Mouse (Mus musculus) embryonic facial prominence, embryonic 14.5 days (tissue): ENCODE data around the gene Gps2. TPM values are rescaled to one million over a fixed set of nuclear protein-coding genes. Genes with fewer than 3 reads are reported as not detected.

Source experiments
- ATAC-seq: fragments of 200-750 bp; cut with Nextera tagmentation; 2 replicates; pipeline ENCODE4 v1.8.0; 2017; ENCODE audit warnings: low read depth, moderate number of reproducible peaks, moderate TSS enrichment
- DNase-seq: peaks from one replicate; pipeline ENCODE4 v3.0.0-alpha.2; 2015; ENCODE audit warnings: low spot score
- H3K27ac ChIP-seq: fragments of 300-500 bp; sonication (generic); replicated peaks from 2 replicates; pipeline ENCODE4 v1.5.1; 2014; ENCODE audit warnings: low read depth, mild to moderate bottlenecking, low read length, moderate library complexity
- H3K27me3 ChIP-seq: fragments of 300-500 bp; sonication (generic); replicated peaks from 2 replicates; pipeline ENCODE4 v1.6.1; 2014; ENCODE audit warnings: low read length; ENCODE audit not compliant: control insufficient read depth, insufficient read depth
- H3K36me3 ChIP-seq: fragments of 300-500 bp; sonication (generic); 2 replicates; pipeline ENCODE4 v1.6.1; 2014; ENCODE audit warnings: low read length, mixed read lengths; ENCODE audit not compliant: control insufficient read depth, insufficient read depth
- H3K4me1 ChIP-seq: fragments of 300-500 bp; sonication (generic); 2 replicates; pipeline ENCODE4 v1.6.1; 2014; ENCODE audit warnings: antibody characterized with exemption, low read length; ENCODE audit not compliant: control insufficient read depth, insufficient read depth
- H3K4me2 ChIP-seq: fragments of 300-500 bp; sonication (generic); 2 replicates; pipeline ENCODE4 v1.6.1; 2014; ENCODE audit warnings: low read depth, mild to moderate bottlenecking, low read length, moderate library complexity, mixed read lengths
- H3K4me3 ChIP-seq: fragments of 300-500 bp; sonication (generic); 2 replicates; pipeline ENCODE4 v1.5.1; 2014; ENCODE audit warnings: low read depth, mild to moderate bottlenecking, low read length
- H3K9ac ChIP-seq: fragments of 300-500 bp; sonication (generic); 2 replicates; pipeline ENCODE4 v1.6.1; 2014; ENCODE audit warnings: low read depth, mild to moderate bottlenecking, low read length, moderate library complexity, mixed read lengths
- H3K9me3 ChIP-seq: fragments of 300-500 bp; sonication (generic); 2 replicates; pipeline ENCODE4 v1.6.1; 2016; ENCODE audit warnings: low read length; ENCODE audit not compliant: control insufficient read depth
- WGBS: fragments of 180-500 bp; shearing (Covaris S2); extraction: QIAGEN DNeasy Blood & Tissue Kit; methylation state at CpG from one replicate; pipeline ENCODE4 v1.1.7; 2014; 5-methylcytosine and 5-hydroxymethylcytosine counted together
- polyA plus RNA-seq: library from polyadenylated mRNA; unstranded; fragments of >200 nt; fragmentation: Nextera tagmentation; extraction: Ambion mirVana; gene quantifications from 2 replicates; pipeline ENCODE4 v1.2.1, GENCODE M21; 2014

Gps2 gene
- polyA plus RNA-seq, 1 experiment from 2014 or later = 55.0 TPM

GRCm38 (mm10) chr11:69933066-69933465 is 19.4 kb downstream of the Gps2 start:
- 71% methylated on average over 4 of the region's 4 CpGs for WGBS
- ATAC-seq = no peak
- Histone ChIP-seq H3K27ac (no peak overlapping the region), H3K4me2 (no peak overlapping the region), H3K4me3 (no peak overlapping the region), H3K27me3 (no peaks in the 10 kb centered on the region; the same call in none of the 2 replicates), H3K36me3 (no peaks in the 10 kb centered on the region), H3K4me1 (peaks cover 19% of the 10 kb centered on the region), H3K9ac (no peak overlapping the region), H3K9me3 (no peaks in the 10 kb centered on the region)
- DNase-seq = no peak

- Histone ChIP-seq H3K36me3 (no peaks in the 10 kb centered on the region), H3K9me3 (no peaks in the 10 kb centered on the region), H3K27me3 (no peaks in the 10 kb centered on the region; the same call in none of the 2 replicates), H3K4me1 (peaks cover 19% of the 10 kb centered on the region), H3K4me3 (peak overlapping the region; percentile 14; the same call in 1 of the 2 replicates), H3K27ac (no peak overlapping the region), H3K4me2 (peak overlapping the region; percentile 52), H3K9ac (no peak overlapping the region; the same call in 1 of the 2 replicates)
- ATAC-seq (peak; percentile 72), DNase-seq (peak; percentile 92)
- 1% methylated on average over 18 of the region's 18 CpGs for WGBS
These were observed 20.5 kb downstream of the Gps2 start for GRCm38 (mm10) chr11:69934169-69934568.

GRCm38 (mm10) chr11:69934681-69935080 is 21.0 kb downstream of the Gps2 start:
- Histone ChIP-seq H3K27me3 (no peaks in the 10 kb centered on the region; the same call in none of the 2 replicates), H3K27ac (no peak overlapping the region), H3K4me2 (peak overlapping the region; percentile 100), H3K9ac (no peak overlapping the region), H3K36me3 (no peaks in the 10 kb centered on the region), H3K4me1 (peaks cover 19% of the 10 kb centered on the region), H3K9me3 (no peaks in the 10 kb centered on the region), H3K4me3 (peak overlapping the region; percentile 61; the same call in 1 of the 2 replicates)
- no peak for DNase-seq
- WGBS = 23% methylated on average over 6 of the region's 6 CpGs
- no peak for ATAC-seq

GRCm38 (mm10) chr11:69935137-69935879 is 21.6 kb downstream of the Gps2 start, which contains the start of gene Ybx2:
Ybx2 (plus strand) TSS chr11:69935796.
- peak within 1 kb of the TSS; percentile 61 for H3K4me3 ChIP-seq
- ATAC-seq (peak; percentile 91), DNase-seq (peak; percentile 96)
- peak within 1 kb of the TSS; percentile 100 for H3K4me2 ChIP-seq
- H3K36me3 ChIP-seq = no peaks in the 10 kb centered on the region
- no peaks in the 10 kb centered on the region; the same call in none of the 2 replicates for H3K27me3 ChIP-seq
- peak within 1 kb of the TSS; percentile 73 for H3K9ac ChIP-seq
- WGBS = 3% methylated on average over 28 of the region's 62 CpGs
- H3K27ac ChIP-seq = no peak within 1 kb of the TSS; the same call in 1 of the 2 replicates
- peaks cover 19% of the 10 kb centered on the region for H3K4me1 ChIP-seq
- no peaks in the 10 kb centered on the region for H3K9me3 ChIP-seq

- ATAC-seq (no peak), DNase-seq (no peak)
- peak overlapping the region; percentile 100 for H3K4me2 ChIP-seq
- H3K9me3 ChIP-seq = no peaks in the 10 kb centered on the region
- H3K27ac ChIP-seq = no peak overlapping the region
- no peaks in the 10 kb centered on the region for H3K36me3 ChIP-seq
- no peaks in the 10 kb centered on the region; the same call in none of the 2 replicates for H3K27me3 ChIP-seq
- WGBS = under 1% methylated on average over 22 of the region's 30 CpGs
- peak overlapping the region; percentile 73 for H3K9ac ChIP-seq
- peak overlapping the region; percentile 61 for H3K4me3 ChIP-seq
- H3K4me1 ChIP-seq = peaks cover 19% of the 10 kb centered on the region
These were observed 22.5 kb downstream of the Gps2 start for GRCm38 (mm10) chr11:69936156-69936555.

- ATAC-seq (no peak), DNase-seq (no peak)
- no peak overlapping the region for H3K27ac ChIP-seq
- peaks cover 19% of the 10 kb centered on the region for H3K4me1 ChIP-seq
- H3K4me3 ChIP-seq = peak overlapping the region; percentile 61
- H3K4me2 ChIP-seq = peak overlapping the region; percentile 100
- H3K9ac ChIP-seq = peak overlapping the region; percentile 73
- H3K27me3 ChIP-seq = no peaks in the 10 kb centered on the region; the same call in none of the 2 replicates
- H3K9me3 ChIP-seq = no peaks in the 10 kb centered on the region
- 0 out of 2 replicates have a peak, but pooled peaks cover under 1% of the 10 kb centered on the region for H3K36me3 ChIP-seq
- WGBS = 41% methylated on average over 9 of the region's 9 CpGs
These were observed 23.1 kb downstream of the Gps2 start for GRCm38 (mm10) chr11:69936714-69937347.

- no peaks in the 10 kb centered on the region; the same call in none of the 2 replicates for H3K27me3 ChIP-seq
- H3K9me3 ChIP-seq = no peaks in the 10 kb centered on the region
- no peak overlapping the region for H3K27ac ChIP-seq
- H3K9ac ChIP-seq = peak overlapping the region; percentile 19; the same call in 1 of the 2 replicates
- peaks cover 6% of the 10 kb centered on the region; the same call in 1 of the 2 replicates for H3K36me3 ChIP-seq
- ATAC-seq (no peak), DNase-seq (no peak)
- peak overlapping the region; percentile 100; the same call in 1 of the 2 replicates for H3K4me2 ChIP-seq
- no peak overlapping the region for H3K4me3 ChIP-seq
- peaks cover 19% of the 10 kb centered on the region for H3K4me1 ChIP-seq
- 36% methylated on average over 4 of the region's 4 CpGs for WGBS
These were observed 23.7 kb downstream of the Gps2 start for GRCm38 (mm10) chr11:69937385-69937784.

- Histone ChIP-seq H3K9ac (no peak overlapping the region), H3K9me3 (no peaks in the 10 kb centered on the region), H3K27me3 (no peaks in the 10 kb centered on the region; the same call in none of the 2 replicates), H3K4me2 (0 out of 2 replicates have a peak overlapping the region, but pooled peaks have one; percentile 100), H3K4me1 (peaks cover 19% of the 10 kb centered on the region), H3K4me3 (no peak overlapping the region), H3K36me3 (peaks cover 10% of the 10 kb centered on the region; the same call in 1 of the 2 replicates), H3K27ac (no peak overlapping the region)
- no peak for DNase-seq
- no peak for ATAC-seq
- 69% methylated on average over 5 of the region's 5 CpGs for WGBS
These were observed 24.1 kb downstream of the Gps2 start for GRCm38 (mm10) chr11:69937834-69938233.
